Mouse (Mus musculus) monocyte, adult 2 months (primary cell): ENCODE measurements around the gene Prpf31.
A peak's percentile ranks its signal among the peaks of the same experiment; 100 is the strongest.

Experiments
- DNase-seq, 2 experiments: peaks; one replicate each; pipeline ENCODE4 v3.0.0; 2022; ENCODE audit warnings: low spot score in 2 of 2, low read depth in 1 of 2

Prpf31 gene

GRCm38 (mm10) chr7:3617242-3617995 is 12.4 kb upstream of the Prpf31 start, which contains the start of gene Ndufa3:
Gene Ndufa3, plus strand, starts transcription at chr7:3617373.
- peak; percentile 58 to 66 for DNase-seq

GRCm38 (mm10) chr7:3629030-3629429 is 755 bp upstream of the Prpf31 start:
- no peak for DNase-seq

GRCm38 (mm10) chr7:3630478-3630815 is 662 bp downstream of the Prpf31 start:
- no peak for DNase-seq

- DNase-seq, result no peak
Measured at GRCm38 (mm10) chr7:3643412-3643811, 13.6 kb downstream of the Prpf31 start.

GRCm38 (mm10) chr7:3643843-3644242 is 14.1 kb downstream of the Prpf31 start:
- no peak for DNase-seq

- DNase-seq, result no peak
Measured at GRCm38 (mm10) chr7:3644348-3644671, 14.5 kb downstream of the Prpf31 start.

GRCm38 (mm10) chr7:3644672-3645487 is 15.1 kb downstream of the Prpf31 start, which contains the start of gene Cnot3:
Gene Cnot3, plus strand, starts transcription at chr7:3645268.
- peak; percentile 97 to 98 for DNase-seq

- DNase-seq, result no peak
Measured at GRCm38 (mm10) chr7:3645488-3646025, 15.8 kb downstream of the Prpf31 start.

- no peak for DNase-seq
Measured at GRCm38 (mm10) chr7:3646188-3646587, 16.4 kb downstream of the Prpf31 start.

- DNase-seq, result no peak
Measured at GRCm38 (mm10) chr7:3646641-3647040, 16.9 kb downstream of the Prpf31 start.

GRCm38 (mm10) chr7:3656966-3657365 is 27.2 kb downstream of the Prpf31 start:
- DNase-seq, result no peak

GRCm38 (mm10) chr7:3658578-3658977 is 28.8 kb downstream of the Prpf31 start:
- DNase-seq, result no peak

- no peak for DNase-seq
Measured at GRCm38 (mm10) chr7:3664524-3665214, 34.9 kb downstream of the Prpf31 start.

GRCm38 (mm10) chr7:3665215-3666114 is 35.7 kb downstream of the Prpf31 start, which contains the start of gene Leng1:
Gene Leng1, minus strand, starts transcription at chr7:3665840.
- peak; percentile 89 to 92 for DNase-seq

GRCm38 (mm10) chr7:3666921-3667391 is 37.2 kb downstream of the Prpf31 start:
- no peak for DNase-seq

GRCm38 (mm10) chr7:3674507-3675227 is 44.9 kb downstream of the Prpf31 start:
- peak; percentile 52 to 65 for DNase-seq

- no peak for DNase-seq
Measured at GRCm38 (mm10) chr7:3675228-3675548, 45.4 kb downstream of the Prpf31 start.

GRCm38 (mm10) chr7:3676371-3676770 is 46.6 kb downstream of the Prpf31 start:
- DNase-seq, result no peak

GRCm38 (mm10) chr7:3677342-3677741 is 47.6 kb downstream of the Prpf31 start, which contains the start of gene Tmc4:
Gene Tmc4, minus strand, starts transcription at chr7:3677553.
- no peak for DNase-seq
